Mouse (Mus musculus): ENCODE results near the gene Cped1. TPM values are rescaled to one million over a fixed set of nuclear protein-coding genes. Genes with fewer than 3 reads are reported as not detected.
A peak's percentile ranks its signal among the peaks of the same experiment; 100 is the strongest.
"Not testable (repeated sequence)": the region's sequence is repeated elsewhere in the genome, so short reads cannot be mapped to it uniquely, and the experiment has no call there.

The Cped1 gene
- polyA plus RNA-seq, 1 experiment from 2014 or later = 74.8 TPM

DNA sequence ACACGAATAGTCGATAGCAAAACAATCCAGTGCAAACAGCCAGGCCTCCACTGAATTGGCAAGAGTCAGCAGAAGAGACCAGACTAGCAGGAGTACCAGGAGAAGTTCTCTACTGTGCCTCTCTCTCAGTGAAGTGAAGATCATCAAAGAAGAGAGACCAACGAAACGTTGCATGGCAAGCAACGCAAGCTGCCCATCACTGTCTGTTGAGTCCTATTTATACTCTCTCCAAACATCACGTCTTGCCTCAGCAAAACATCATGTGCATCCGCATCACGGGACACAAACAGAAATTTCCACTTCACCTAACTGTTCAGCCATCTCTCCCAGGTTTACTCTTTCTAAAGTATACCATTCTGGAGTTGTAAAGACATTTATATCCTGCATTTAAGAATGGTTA, 278.4 kb downstream of the Cped1 start:
- H3K27ac ChIP-seq (replicated peaks; ENCODE audit: low read depth, low read length); H3K4me2 ChIP-seq (ENCODE audit: low read depth, severe bottlenecking); H3K4me3 ChIP-seq (ENCODE audit: low read depth, low read length); H3K36me3 ChIP-seq (ENCODE audit: control insufficient read depth, insufficient read depth, low read length); ATAC-seq (ENCODE audit: insufficient number of reproducible peaks, low FRiP score, low TSS enrichment, low read depth); H3K9ac ChIP-seq (ENCODE audit: low read length); H3K9me3 ChIP-seq (ENCODE audit: control insufficient read depth, low read length); H3K27me3 ChIP-seq (ENCODE audit: control insufficient read depth, insufficient read depth, low read length); H3K4me1 ChIP-seq (ENCODE audit: control insufficient read depth, insufficient read depth, low read length); DNase-seq (ENCODE audit: low spot score): not testable (repeated sequence)
- WGBS = 89% methylated on average over 8 of the region's 8 CpGs

DNA sequence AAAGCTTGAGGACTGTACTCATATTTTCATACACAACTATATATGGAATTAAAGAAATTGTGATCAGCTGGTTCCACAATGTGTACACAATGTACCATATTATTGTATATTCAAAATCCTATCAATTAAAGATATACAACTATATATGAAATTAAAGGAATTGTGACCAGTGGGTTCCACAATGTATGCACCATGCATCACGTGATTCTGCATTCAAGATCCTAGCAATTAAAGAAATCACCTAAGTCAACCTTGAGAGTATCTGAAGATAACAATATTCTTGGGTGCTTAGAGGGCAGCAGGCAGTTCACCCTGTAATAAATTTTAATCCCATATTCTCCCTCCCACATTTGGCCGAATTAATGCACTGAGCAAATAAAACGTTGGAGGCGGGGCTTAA, 280.3 kb downstream of the Cped1 start:
- DNase-seq (ENCODE audit: low spot score) = no peak
- no peak for ATAC-seq (ENCODE audit: insufficient number of reproducible peaks, low FRiP score, low TSS enrichment, low read depth)
- 84% methylated on average over 4 of the region's 4 CpGs for WGBS
- Histone ChIP-seq H3K36me3 (ENCODE audit: control insufficient read depth, insufficient read depth, low read length) (no peaks in the 10 kb centered on the region), H3K9me3 (ENCODE audit: control insufficient read depth, low read length) (no peaks in the 10 kb centered on the region), H3K4me1 (ENCODE audit: control insufficient read depth, insufficient read depth, low read length) (no peaks in the 10 kb centered on the region), H3K4me3 (ENCODE audit: low read depth, low read length) (no peak overlapping the region), H3K4me2 (ENCODE audit: low read depth, severe bottlenecking) (no peak overlapping the region), H3K27ac (replicated peaks; ENCODE audit: low read depth, low read length) (no peak overlapping the region), H3K27me3 (ENCODE audit: control insufficient read depth, insufficient read depth, low read length) (no peaks in the 10 kb centered on the region), H3K9ac (ENCODE audit: low read length) (no peak overlapping the region)

DNA sequence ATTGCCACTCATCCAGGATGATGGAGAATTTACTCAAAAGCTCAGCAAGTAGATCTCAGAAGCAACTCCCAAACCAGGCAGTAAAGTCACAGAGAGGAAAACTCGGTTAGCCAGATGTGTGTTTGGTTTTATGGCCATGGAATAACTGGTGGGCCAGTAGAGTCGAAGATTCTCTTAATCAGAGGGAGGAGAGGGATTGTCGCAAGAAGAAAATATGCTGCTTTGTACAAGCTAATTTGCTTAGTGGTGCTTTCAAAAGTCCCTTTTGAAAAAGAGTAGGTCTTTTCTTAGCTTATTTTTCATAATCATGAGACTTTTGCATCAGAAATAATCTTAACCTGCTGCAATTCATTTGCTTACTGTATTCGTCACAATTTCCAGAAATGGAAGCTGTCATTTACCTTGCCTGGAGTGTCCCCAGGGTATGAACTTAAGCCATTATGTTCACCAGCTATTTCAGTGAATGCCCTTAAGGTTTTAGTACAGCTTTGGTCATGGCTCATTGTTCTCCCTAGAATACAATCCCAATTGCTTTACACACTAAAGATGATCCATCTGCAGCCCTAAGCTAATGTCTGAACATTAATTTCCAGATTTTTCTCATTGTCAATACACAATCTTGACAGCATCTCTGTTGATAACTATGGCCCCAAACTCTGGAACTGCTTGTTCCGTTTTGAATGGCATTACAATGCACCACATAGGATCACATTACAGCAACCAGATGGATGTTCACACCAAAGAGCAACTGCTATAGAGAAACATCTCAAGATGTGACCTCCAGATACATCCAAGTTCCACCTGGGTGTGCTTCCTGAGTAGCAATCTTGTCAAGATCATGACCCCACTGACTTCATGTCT, 282.3 kb downstream of the Cped1 start:
- Histone ChIP-seq H3K4me2 (ENCODE audit: low read depth, severe bottlenecking) (no peak overlapping the region), H3K36me3 (ENCODE audit: control insufficient read depth, insufficient read depth, low read length) (no peaks in the 10 kb centered on the region), H3K9me3 (ENCODE audit: control insufficient read depth, low read length) (no peaks in the 10 kb centered on the region), H3K9ac (ENCODE audit: low read length) (no peak overlapping the region), H3K27me3 (ENCODE audit: control insufficient read depth, insufficient read depth, low read length) (no peaks in the 10 kb centered on the region), H3K27ac (replicated peaks; ENCODE audit: low read depth, low read length) (no peak overlapping the region), H3K4me1 (ENCODE audit: control insufficient read depth, insufficient read depth, low read length) (no peaks in the 10 kb centered on the region), H3K4me3 (ENCODE audit: low read depth, low read length) (no peak overlapping the region)
- DNase-seq (ENCODE audit: low spot score) (no peak), ATAC-seq (ENCODE audit: insufficient number of reproducible peaks, low FRiP score, low TSS enrichment, low read depth) (no peak)
- WGBS = 72% methylated on average over 5 of the region's 5 CpGs

- H3K9ac ChIP-seq (ENCODE audit: low read length) = no peak overlapping the region
- H3K4me2 ChIP-seq (ENCODE audit: low read depth, severe bottlenecking) = no peak overlapping the region
- H3K36me3 ChIP-seq (ENCODE audit: control insufficient read depth, insufficient read depth, low read length) = no peaks in the 10 kb centered on the region
- no peak for ATAC-seq (ENCODE audit: insufficient number of reproducible peaks, low FRiP score, low TSS enrichment, low read depth)
- no peaks in the 10 kb centered on the region for H3K4me1 ChIP-seq (ENCODE audit: control insufficient read depth, insufficient read depth, low read length)
- no peak overlapping the region for H3K27ac ChIP-seq (replicated peaks; ENCODE audit: low read depth, low read length)
- H3K4me3 ChIP-seq (ENCODE audit: low read depth, low read length) = no peak overlapping the region
- DNase-seq (ENCODE audit: low spot score) = no peak
- H3K9me3 ChIP-seq (ENCODE audit: control insufficient read depth, low read length) = no peaks in the 10 kb centered on the region
- H3K27me3 ChIP-seq (ENCODE audit: control insufficient read depth, insufficient read depth, low read length) = no peaks in the 10 kb centered on the region
These were observed 283.0 kb downstream of the Cped1 start for GRCm38 (mm10) chr6:22268677-22269076.

DNA sequence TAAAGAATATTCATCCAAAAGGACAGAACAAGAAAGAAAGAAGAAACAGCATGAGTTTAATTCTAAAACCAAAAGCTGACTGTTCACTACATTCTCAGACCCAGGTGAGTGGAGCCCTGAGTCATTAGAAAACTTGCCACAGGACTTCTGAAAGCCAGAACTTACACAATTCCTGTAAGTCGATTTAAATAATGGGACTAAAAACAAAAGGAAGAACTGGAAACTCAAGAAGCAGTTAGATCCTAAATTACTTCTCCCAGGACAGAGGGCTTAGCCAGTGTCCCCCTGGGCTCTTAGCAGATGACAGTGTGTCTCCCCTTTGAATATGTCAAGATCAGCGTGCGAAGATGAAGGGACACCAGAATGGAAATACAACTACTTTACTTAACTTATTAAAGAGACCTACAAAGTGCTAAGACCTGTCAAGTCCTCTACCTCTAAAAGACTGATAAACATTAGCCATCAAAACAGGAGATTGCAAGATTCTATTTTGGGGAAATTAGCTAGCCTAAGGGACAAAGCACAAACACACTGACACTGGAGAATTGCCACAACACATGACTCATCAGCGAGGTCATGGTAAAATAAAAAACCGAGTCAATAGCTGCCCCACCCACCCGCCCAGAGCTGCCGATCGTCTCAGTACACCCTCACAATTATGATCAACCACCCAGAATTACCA, 284.3 kb downstream of the Cped1 start:
- H3K36me3 ChIP-seq (ENCODE audit: control insufficient read depth, insufficient read depth, low read length) = no peaks in the 10 kb centered on the region
- WGBS = 80% methylated on average over 8 of the region's 8 CpGs
- no peaks in the 10 kb centered on the region for H3K27me3 ChIP-seq (ENCODE audit: control insufficient read depth, insufficient read depth, low read length)
- no peak overlapping the region for H3K4me2 ChIP-seq (ENCODE audit: low read depth, severe bottlenecking)
- no peaks in the 10 kb centered on the region for H3K4me1 ChIP-seq (ENCODE audit: control insufficient read depth, insufficient read depth, low read length)
- no peaks in the 10 kb centered on the region for H3K9me3 ChIP-seq (ENCODE audit: control insufficient read depth, low read length)
- no peak overlapping the region for H3K9ac ChIP-seq (ENCODE audit: low read length)
- no peak overlapping the region for H3K4me3 ChIP-seq (ENCODE audit: low read depth, low read length)
- no peak overlapping the region for H3K27ac ChIP-seq (replicated peaks; ENCODE audit: low read depth, low read length)
- ATAC-seq (ENCODE audit: insufficient number of reproducible peaks, low FRiP score, low TSS enrichment, low read depth) (no peak), DNase-seq (ENCODE audit: low spot score) (no peak)

GRCm38 (mm10) chr6:22277941-22278340, 292.2 kb downstream of the Cped1 start:
- no peak overlapping the region for H3K27ac ChIP-seq (replicated peaks; ENCODE audit: low read depth, low read length)
- H3K9me3 ChIP-seq (ENCODE audit: control insufficient read depth, low read length) = no peaks in the 10 kb centered on the region
- no peak overlapping the region for H3K4me2 ChIP-seq (ENCODE audit: low read depth, severe bottlenecking)
- peaks cover 10% of the 10 kb centered on the region; the same call in 1 of the 2 replicates for H3K4me1 ChIP-seq (ENCODE audit: control insufficient read depth, insufficient read depth, low read length)
- DNase-seq (ENCODE audit: low spot score) (no peak), ATAC-seq (ENCODE audit: insufficient number of reproducible peaks, low FRiP score, low TSS enrichment, low read depth) (no peak)
- H3K4me3 ChIP-seq (ENCODE audit: low read depth, low read length) = no peak overlapping the region
- no peaks in the 10 kb centered on the region for H3K36me3 ChIP-seq (ENCODE audit: control insufficient read depth, insufficient read depth, low read length)
- no peaks in the 10 kb centered on the region for H3K27me3 ChIP-seq (ENCODE audit: control insufficient read depth, insufficient read depth, low read length)
- WGBS = 89% methylated on average over 3 of the region's 3 CpGs
- H3K9ac ChIP-seq (ENCODE audit: low read length) = no peak overlapping the region

- Histone ChIP-seq H3K9ac (ENCODE audit: low read length) (no peak overlapping the region), H3K27ac (replicated peaks; ENCODE audit: low read depth, low read length) (no peak overlapping the region), H3K27me3 (ENCODE audit: control insufficient read depth, insufficient read depth, low read length) (no peaks in the 10 kb centered on the region), H3K9me3 (ENCODE audit: control insufficient read depth, low read length) (no peaks in the 10 kb centered on the region), H3K4me3 (ENCODE audit: low read depth, low read length) (no peak overlapping the region), H3K36me3 (ENCODE audit: control insufficient read depth, insufficient read depth, low read length) (no peaks in the 10 kb centered on the region), H3K4me1 (ENCODE audit: control insufficient read depth, insufficient read depth, low read length) (peaks cover 10% of the 10 kb centered on the region; the same call in 1 of the 2 replicates), H3K4me2 (ENCODE audit: low read depth, severe bottlenecking) (peak overlapping the region; percentile 3; the same call in 1 of the 2 replicates)
- peak; percentile 67 for ATAC-seq (ENCODE audit: insufficient number of reproducible peaks, low FRiP score, low TSS enrichment, low read depth)
- peak; percentile 51 for DNase-seq (ENCODE audit: low spot score)
- 35% methylated on average over 14 of the region's 14 CpGs for WGBS
These were observed 294.6 kb downstream of the Cped1 start for GRCm38 (mm10) chr6:22280217-22280861.

- 0 out of 2 replicates have a peak, but pooled peaks cover 2% of the 10 kb centered on the region for H3K27me3 ChIP-seq (ENCODE audit: control insufficient read depth, insufficient read depth, low read length)
- H3K4me3 ChIP-seq (ENCODE audit: low read depth, low read length) = no peak overlapping the region
- no peaks in the 10 kb centered on the region for H3K9me3 ChIP-seq (ENCODE audit: control insufficient read depth, low read length)
- ATAC-seq (ENCODE audit: insufficient number of reproducible peaks, low FRiP score, low TSS enrichment, low read depth) (no peak), DNase-seq (ENCODE audit: low spot score) (no peak)
- H3K4me2 ChIP-seq (ENCODE audit: low read depth, severe bottlenecking) = no peak overlapping the region
- 86% methylated on average over 4 of the region's 4 CpGs for WGBS
- no peaks in the 10 kb centered on the region for H3K36me3 ChIP-seq (ENCODE audit: control insufficient read depth, insufficient read depth, low read length)
- H3K4me1 ChIP-seq (ENCODE audit: control insufficient read depth, insufficient read depth, low read length) = peaks cover 10% of the 10 kb centered on the region; the same call in 1 of the 2 replicates
- H3K9ac ChIP-seq (ENCODE audit: low read length) = no peak overlapping the region
- H3K27ac ChIP-seq (replicated peaks; ENCODE audit: low read depth, low read length) = no peak overlapping the region
These were observed 296.7 kb downstream of the Cped1 start for GRCm38 (mm10) chr6:22282405-22282804.

Data from limb, embryonic 11.5 days (tissue).